Mouse (Mus musculus) thymus, adult 2 months (tissue): Measurements from ENCODE around the gene Crocc. TPM values are rescaled to one million over a fixed set of nuclear protein-coding genes. Genes with fewer than 3 reads are reported as not detected.

ENCODE experiments used
- DNase-seq: peaks from one replicate; pipeline ENCODE4 v3.0.0; 2021
- H3K27ac ChIP-seq: fragments of 200-500 bp; 2 replicates; pipeline ENCODE4 v1.5.1; 2012; ENCODE audit warnings: low read length, control low read depth; ENCODE audit not compliant: control insufficient read depth, insufficient read depth
- H3K27me3 ChIP-seq: fragments of 200-500 bp; 2 replicates; pipeline ENCODE4 v1.6.1; 2012; ENCODE audit warnings: mild to moderate bottlenecking, low read length, moderate library complexity, mixed read lengths; ENCODE audit not compliant: control insufficient read depth, insufficient read depth
- H3K36me3 ChIP-seq: fragments of 200-500 bp; 2 replicates; pipeline ENCODE4 v1.6.1; 2012; ENCODE audit warnings: mild to moderate bottlenecking, low read length, moderate library complexity; ENCODE audit not compliant: control insufficient read depth, insufficient read depth
- H3K4me1 ChIP-seq: fragments of 200-500 bp; replicated peaks from 2 replicates; pipeline ENCODE4 v1.6.1; 2012; ENCODE audit warnings: low read length; ENCODE audit not compliant: control insufficient read depth, insufficient read depth
- H3K4me3 ChIP-seq: fragments of 200-500 bp; 2 replicates; pipeline ENCODE4 v1.5.1; 2012; ENCODE audit warnings: mild to moderate bottlenecking, low read length, control low read depth, moderate library complexity; ENCODE audit not compliant: control insufficient read depth, insufficient read depth
- CTCF ChIP-seq: fragments of 200-500 bp; IDR thresholded peaks from 2 replicates; pipeline ENCODE4 v1.5.1; 2012; ENCODE audit warnings: mild to moderate bottlenecking, control low read depth, low read length, moderate library complexity, borderline replicate concordance; ENCODE audit not compliant: control insufficient read depth, poor library complexity, insufficient read depth; ENCODE audit errors: extremely low read depth
- POLR2A ChIP-seq: fragments of 200-500 bp; IDR thresholded peaks from 2 replicates; pipeline ENCODE4 v1.6.1; 2012; ENCODE audit warnings: mild to moderate bottlenecking, low read length, control low read depth, moderate library complexity; ENCODE audit not compliant: control insufficient read depth, poor library complexity, insufficient read depth; ENCODE audit errors: extremely low read depth
- WGBS: fragments of 180-500 bp; shearing (Covaris S2); methylation state at CpG from one replicate; pipeline ENCODE4 v1.1.7; 2018; 5-methylcytosine and 5-hydroxymethylcytosine counted together
- polyA plus RNA-seq: library from polyadenylated mRNA; depleted of rRNA; stranded (reverse); fragments of >200 nt; gene quantifications from 2 replicates; pipeline ENCODE4 v1.2.3, GENCODE M21; 2012

The Crocc gene
- polyA plus RNA-seq, 1 experiment = 12.9 TPM

DNA sequence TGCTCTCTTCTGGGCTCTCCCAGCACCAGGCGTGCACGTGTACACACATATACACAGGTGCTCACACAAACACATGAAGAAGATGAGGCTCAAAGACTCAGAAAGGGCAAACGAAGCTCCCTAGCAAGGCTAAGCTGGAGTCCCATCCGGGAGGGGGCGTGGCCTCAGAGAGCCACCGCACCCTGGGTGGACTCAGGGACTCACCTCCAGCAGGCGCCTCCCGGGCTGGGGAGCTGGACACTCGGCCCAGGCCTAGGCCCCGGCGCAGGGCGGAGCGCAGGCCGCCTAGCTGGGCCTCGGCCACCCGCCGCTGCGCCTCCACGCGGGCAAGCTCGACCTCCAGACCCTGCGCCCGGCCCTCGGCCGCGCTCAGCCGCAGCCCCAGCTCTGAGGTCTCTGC is 35.4 kb downstream of the Crocc start:
- Histone ChIP-seq H3K27ac (no peak overlapping the region), H3K27me3 (no peaks in the 10 kb centered on the region), H3K36me3 (no peaks in the 10 kb centered on the region), H3K4me1 (no peaks in the 10 kb centered on the region), H3K4me3 (no peak overlapping the region)
- no peak for TF ChIP-seq CTCF
- no peak for TF ChIP-seq POLR2A
- no peak for DNase-seq
- WGBS = 97% methylated on average over 27 of the region's 27 CpGs

DNA sequence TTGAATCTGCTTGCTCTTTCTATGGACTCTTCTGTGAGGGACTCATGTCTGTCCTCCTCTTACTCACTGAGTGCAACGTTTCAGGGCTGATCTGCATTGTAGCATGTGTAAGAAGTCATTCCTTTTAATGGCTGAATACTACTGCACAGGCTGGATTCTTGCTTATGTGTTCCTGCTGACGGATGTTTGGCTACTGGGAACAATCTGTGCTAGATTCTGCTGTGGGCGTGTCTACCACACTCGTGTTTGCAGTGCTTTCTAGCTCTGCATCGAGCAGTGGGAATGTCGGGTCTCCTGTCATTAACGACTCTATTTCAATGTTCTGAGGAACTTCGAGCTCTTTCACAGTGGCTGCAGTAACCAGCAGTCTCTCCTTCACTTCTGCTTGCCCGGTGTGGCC is 36.3 kb downstream of the Crocc start:
- no peak for TF ChIP-seq POLR2A
- TF ChIP-seq CTCF = no peak
- no peak for DNase-seq
- H3K36me3 ChIP-seq = no peaks in the 10 kb centered on the region
- no peaks in the 10 kb centered on the region; the same call in 1 of the 2 replicates for H3K27me3 ChIP-seq
- H3K4me3 ChIP-seq = no peak overlapping the region
- no peak overlapping the region for H3K27ac ChIP-seq
- H3K4me1 ChIP-seq = no peaks in the 10 kb centered on the region
- WGBS = 84% methylated on average over 9 of the region's 9 CpGs

DNA sequence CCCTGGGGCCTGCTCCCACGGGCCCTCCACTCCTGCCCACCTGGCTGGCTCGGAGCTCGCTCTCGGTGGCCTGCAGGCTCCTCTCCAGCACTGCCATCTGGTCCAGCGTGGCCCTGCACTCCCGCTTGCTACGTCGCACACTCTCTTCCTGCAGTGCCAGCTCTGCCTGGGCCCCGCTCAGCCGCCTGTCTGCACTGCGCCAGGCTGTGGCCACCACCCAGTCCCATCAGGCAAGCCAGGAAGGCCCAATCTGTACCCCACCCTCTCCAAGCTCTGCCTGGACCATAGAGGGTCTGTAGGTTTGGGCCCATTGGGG is 38.8 kb downstream of the Crocc start:
- TF ChIP-seq POLR2A = no peak
- TF ChIP-seq CTCF = no peak
- no peak for DNase-seq
- H3K27ac ChIP-seq = no peak overlapping the region
- no peaks in the 10 kb centered on the region for H3K36me3 ChIP-seq
- no peaks in the 10 kb centered on the region for H3K4me1 ChIP-seq
- H3K4me3 ChIP-seq = no peak overlapping the region
- no peaks in the 10 kb centered on the region; the same call in 1 of the 2 replicates for H3K27me3 ChIP-seq
- 89% methylated on average over 11 of the region's 11 CpGs for WGBS

DNA sequence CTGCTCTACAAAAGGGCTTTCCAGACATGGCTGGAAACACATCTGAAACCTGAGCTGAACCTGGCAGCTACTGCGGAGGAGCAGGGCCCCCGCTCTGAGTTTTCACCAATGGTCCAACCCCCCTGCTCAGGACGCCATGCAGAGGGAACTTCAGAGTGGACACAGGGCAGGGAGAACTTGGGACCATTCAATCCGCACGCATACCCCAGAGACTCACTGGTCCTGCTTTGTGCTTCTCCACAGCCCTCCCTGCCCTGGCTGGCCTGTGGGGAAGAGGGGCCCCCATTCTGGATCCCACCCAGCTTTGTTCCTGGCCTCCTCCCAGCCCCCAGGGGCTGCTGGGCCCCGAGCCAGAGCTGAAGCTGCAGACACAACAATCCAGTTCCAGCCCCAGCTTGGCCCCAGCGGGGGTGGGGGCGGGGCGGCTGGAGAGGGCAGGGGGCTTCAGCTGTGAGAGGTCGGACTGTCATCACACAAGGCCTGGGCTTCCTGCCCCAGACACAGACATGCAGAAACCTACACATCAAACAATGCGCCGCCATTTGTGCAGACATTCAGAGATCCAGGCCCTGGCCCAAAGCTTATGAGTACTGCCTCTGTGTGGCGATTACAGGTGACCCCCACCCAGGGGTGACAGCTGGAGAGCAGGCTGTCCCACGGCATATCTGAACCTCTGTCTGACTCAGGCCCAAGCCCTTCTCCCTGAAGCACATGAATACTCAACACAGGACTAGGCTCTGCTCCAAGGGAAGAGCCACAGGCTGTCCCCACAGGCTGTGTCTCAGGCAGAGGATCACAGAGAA is 39.3 kb downstream of the Crocc start:
- TF ChIP-seq POLR2A (no peak), CTCF (no peak)
- H3K36me3 ChIP-seq = no peaks in the 10 kb centered on the region
- H3K4me1 ChIP-seq = no peaks in the 10 kb centered on the region
- no peaks in the 10 kb centered on the region; the same call in 1 of the 2 replicates for H3K27me3 ChIP-seq
- no peak for DNase-seq
- H3K27ac ChIP-seq = no peak overlapping the region
- no peak overlapping the region for H3K4me3 ChIP-seq
- 87% methylated on average over 14 of the region's 14 CpGs for WGBS

DNA sequence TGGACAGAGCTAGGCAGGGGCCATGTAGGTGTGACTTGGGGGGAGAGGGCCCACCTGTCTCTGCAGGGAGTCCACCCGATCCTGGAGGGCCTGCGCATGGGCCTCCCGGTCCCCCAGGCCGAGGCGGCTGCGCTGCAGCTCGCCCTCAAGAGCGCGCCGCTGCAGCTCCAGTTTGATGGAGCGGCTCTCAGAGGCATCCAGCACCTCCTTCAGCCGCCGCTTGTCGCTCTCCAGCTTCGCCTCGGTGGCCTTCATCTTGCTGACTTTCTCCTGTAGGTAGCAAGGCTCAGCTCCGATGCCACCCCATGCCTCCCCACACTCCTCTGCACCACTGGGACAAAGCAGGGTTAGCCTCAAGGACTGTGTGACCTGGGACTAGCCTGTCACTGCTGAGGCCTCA is 40.1 kb downstream of the Crocc start:
- WGBS = 97% methylated on average over 17 of the region's 17 CpGs
- no peak overlapping the region for H3K27ac ChIP-seq
- no peak overlapping the region for H3K4me3 ChIP-seq
- H3K27me3 ChIP-seq = no peaks in the 10 kb centered on the region; the same call in 1 of the 2 replicates
- no peaks in the 10 kb centered on the region for H3K4me1 ChIP-seq
- TF ChIP-seq POLR2A = no peak
- no peak for TF ChIP-seq CTCF
- no peak for DNase-seq
- H3K36me3 ChIP-seq = no peaks in the 10 kb centered on the region

DNA sequence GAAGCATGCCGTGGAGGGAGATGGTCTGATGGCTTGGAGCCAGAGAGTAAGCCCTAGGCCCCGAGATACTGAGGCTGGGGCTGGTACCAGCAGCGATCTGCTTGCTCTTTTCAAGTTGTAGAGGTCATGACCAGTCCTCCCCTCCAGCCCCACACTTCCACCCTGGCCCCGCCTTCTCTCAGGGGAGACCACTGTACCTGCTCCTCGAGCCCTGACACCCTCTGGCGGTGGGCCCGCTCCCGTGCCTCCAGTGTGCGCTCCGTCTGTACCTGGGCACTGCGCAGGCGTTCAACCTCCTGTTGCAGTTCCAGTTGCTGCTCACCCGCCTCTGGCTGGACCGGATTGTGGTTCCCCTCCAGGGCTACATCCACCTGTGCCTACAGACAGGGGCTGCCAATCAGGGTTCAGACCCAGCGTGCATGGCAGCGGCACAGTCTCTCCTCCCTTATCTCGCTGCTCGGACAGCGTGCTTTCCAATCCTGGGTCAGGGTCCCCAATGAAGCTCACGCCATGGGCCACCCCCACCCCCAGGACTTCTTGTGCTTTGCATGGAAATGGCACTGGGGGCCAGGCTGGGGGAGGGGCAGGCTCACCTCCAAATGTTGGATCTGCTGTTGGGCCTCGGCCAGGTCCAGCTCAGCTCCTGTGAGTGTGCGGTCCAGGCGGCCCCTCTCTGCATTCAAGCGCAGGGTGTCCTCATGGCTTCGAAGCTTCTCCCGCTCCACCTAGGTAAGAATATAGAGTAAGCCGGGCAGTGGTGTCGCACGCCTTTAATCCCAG is 42.5 kb downstream of the Crocc start:
- no peaks in the 10 kb centered on the region for H3K36me3 ChIP-seq
- no peak overlapping the region for H3K4me3 ChIP-seq
- no peak for DNase-seq
- 97% methylated on average over 29 of the region's 29 CpGs for WGBS
- no peaks in the 10 kb centered on the region; the same call in 1 of the 2 replicates for H3K27me3 ChIP-seq
- no peak overlapping the region for H3K27ac ChIP-seq
- H3K4me1 ChIP-seq = no peaks in the 10 kb centered on the region
- TF ChIP-seq POLR2A = no peak
- TF ChIP-seq CTCF = no peak

DNA sequence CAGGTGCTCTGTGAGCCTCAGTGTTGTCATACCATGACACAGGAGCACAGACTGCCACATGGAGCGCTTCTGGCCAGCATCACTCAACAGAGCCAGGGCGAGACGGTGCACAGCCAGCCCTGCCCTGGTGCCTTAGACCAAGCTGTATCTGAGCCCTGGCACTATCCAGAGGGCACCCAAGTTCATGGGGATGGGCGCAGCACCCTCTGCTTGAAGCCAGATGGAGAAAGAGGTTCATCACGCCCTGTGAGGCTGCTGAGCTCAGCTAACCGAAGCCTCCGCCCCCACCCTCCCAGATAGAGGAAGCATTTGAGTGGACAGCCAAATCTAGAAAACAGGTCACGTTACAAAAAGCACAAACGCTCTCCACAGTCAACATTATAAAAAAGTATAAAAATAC is 44.0 kb downstream of the Crocc start:
- TF ChIP-seq POLR2A (no peak), CTCF (no peak)
- WGBS = 85% methylated on average over 9 of the region's 9 CpGs
- Histone ChIP-seq H3K27ac (no peak overlapping the region), H3K4me3 (no peak overlapping the region), H3K27me3 (no peaks in the 10 kb centered on the region; the same call in 1 of the 2 replicates), H3K4me1 (no peaks in the 10 kb centered on the region), H3K36me3 (no peaks in the 10 kb centered on the region)
- no peak for DNase-seq
